ENCODE assay signal across 9 mouse cellular contexts in the genomic region with DNA sequence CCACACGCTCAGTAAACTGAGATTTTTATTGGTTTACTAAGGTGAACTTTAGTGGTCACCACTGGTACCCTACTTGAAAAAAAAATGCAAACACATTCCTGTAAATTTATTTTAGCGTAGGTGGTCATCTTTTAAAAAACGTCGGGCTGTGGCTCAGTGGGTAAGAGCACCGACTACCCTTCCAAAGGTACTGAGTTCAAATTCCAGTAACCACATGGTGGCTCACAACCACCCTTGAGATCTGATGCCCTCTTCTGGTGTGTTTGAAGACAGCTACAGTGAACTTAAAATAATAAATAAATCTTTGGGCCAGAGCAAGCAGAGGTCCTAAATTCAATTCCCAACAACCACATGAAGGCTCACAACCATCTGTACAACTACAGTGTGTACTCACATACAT. TPM values are rescaled to one million over a fixed set of nuclear protein-coding genes. Genes with fewer than 3 reads are reported as not detected.
DNase-seq lines count a peak whose midpoint lies in the region; ATAC-seq and TF ChIP-seq lines count a peak whose summit lies in the region.
"Not testable (repeated sequence)": the region's sequence is repeated elsewhere in the genome, so short reads cannot be mapped to it uniquely, and the experiment has no call there.
"Had no signal": no experiment of that assay in that cellular context is flagged by ENCODE, and none has a peak within 500 bp of the region (broad histone marks: within the 10 kb centered on the region; RNA-seq: fewer than 3 reads in every experiment).

No protein-coding gene starts in this region.

- peaks cover 38% of the 10 kb centered on the region for H3K36me3 ChIP-seq in forebrain, embryonic 12.5 days (replicated peaks)
- H3K36me3 ChIP-seq in heart, embryonic 15.5 days = peaks cover 19% of the 10 kb centered on the region
- not testable (repeated sequence) for H3K36me3 ChIP-seq in intestine, embryonic 16.5 days (ENCODE audit: control insufficient read depth, insufficient read depth, low read length)
- H3K36me3 ChIP-seq in limb, embryonic 14.5 days (ENCODE audit: control insufficient read depth, insufficient read depth, low read length) = peaks cover 38% of the 10 kb centered on the region
- H3K36me3 ChIP-seq in lung, postnatal 0 days (ENCODE audit: insufficient read depth, low read length) = peaks cover 11% of the 10 kb centered on the region; the same call in 1 of the 2 replicates
- H3K36me3 ChIP-seq in neural tube, embryonic 12.5 days = peaks cover 36% of the 10 kb centered on the region

- peak overlapping the region; percentile 89 for H3K9ac ChIP-seq in forebrain, embryonic 12.5 days
- H3K9ac ChIP-seq in heart, embryonic 15.5 days = peak overlapping the region; percentile 92
- peak overlapping the region; percentile 96 for H3K9ac ChIP-seq in intestine, embryonic 16.5 days (ENCODE audit: low read depth, low read length)
- H3K9ac ChIP-seq in limb, embryonic 14.5 days (ENCODE audit: low read depth, low read length, severe bottlenecking) = peak overlapping the region; percentile 93
- peak overlapping the region; percentile 95 for H3K9ac ChIP-seq in lung, postnatal 0 days (replicated peaks; ENCODE audit: low read depth)
- H3K9ac ChIP-seq in neural tube, embryonic 12.5 days = peak overlapping the region; percentile 83

- WGBS in forebrain, embryonic 12.5 days = 72% methylated on average over 5 of the region's 5 CpGs
- 56% methylated on average over 5 of the region's 5 CpGs for WGBS in heart, embryonic 15.5 days
- 59% methylated on average over 5 of the region's 5 CpGs for WGBS in intestine, embryonic 16.5 days
- WGBS in limb, embryonic 14.5 days = 67% methylated on average over 5 of the region's 5 CpGs
- WGBS in lung, postnatal 0 days = 55% methylated on average over 5 of the region's 5 CpGs
- 60% methylated on average over 5 of the region's 5 CpGs for WGBS in neural tube, embryonic 12.5 days

- not testable (repeated sequence) for TF ChIP-seq POLR2A in limb, embryonic 14.5 days (IDR thresholded peaks at IDR 0.05; ENCODE audit: borderline replicate concordance, extremely low read depth, insufficient read depth, insufficient read length)

- not testable (repeated sequence) for H3K27me3 ChIP-seq in forebrain, embryonic 12.5 days; heart, embryonic 15.5 days; intestine, embryonic 16.5 days (replicated peaks; ENCODE audit: control insufficient read depth, insufficient read depth, low read length); limb, embryonic 14.5 days (ENCODE audit: control insufficient read depth, insufficient read depth, low read length); lung, postnatal 0 days (replicated peaks; ENCODE audit: insufficient read depth, low read length); neural tube, embryonic 12.5 days (replicated peaks)

- not testable (repeated sequence) for H3K27ac ChIP-seq in brown adipose tissue, adult 24 weeks (replicated peaks; ENCODE audit: low read depth, low read length); forebrain, embryonic 12.5 days; intestine, embryonic 16.5 days (ENCODE audit: low read length); limb, embryonic 14.5 days (replicated peaks; ENCODE audit: low read depth, low read length); lung, postnatal 0 days (ENCODE audit: low read length); neural tube, embryonic 12.5 days
- peak overlapping the region; percentile 90; the same call in 1 of the 2 replicates for H3K27ac ChIP-seq in heart, embryonic 15.5 days

- not testable (repeated sequence) for ATAC-seq in forebrain, embryonic 12.5 days (ENCODE audit: low FRiP score); heart, embryonic 15.5 days (replicated peaks; ENCODE audit: insufficient number of reproducible peaks, insufficient read depth, low FRiP score, low read depth); intestine, embryonic 16.5 days; limb, embryonic 14.5 days (ENCODE audit: low FRiP score, low read depth); lung, postnatal 0 days; neural tube, embryonic 12.5 days (ENCODE audit: low FRiP score, low read depth)

- TF ChIP-seq CTCF in lung, postnatal 0 days (IDR thresholded peaks at IDR 0.05) = peak; percentile 39

- TF ChIP-seq EP300 in lung, postnatal 0 days (IDR thresholded peaks at IDR 0.05) = not testable (repeated sequence)

- not testable (repeated sequence) for H3K9me3 ChIP-seq in forebrain, embryonic 12.5 days; heart, embryonic 15.5 days (replicated peaks); intestine, embryonic 16.5 days (ENCODE audit: control insufficient read depth, low read length); limb, embryonic 14.5 days (ENCODE audit: control insufficient read depth, low read length); lung, postnatal 0 days (ENCODE audit: low read length); neural tube, embryonic 12.5 days

- DNase-seq in limb, embryonic 14.5 days (ENCODE audit: low spot score); lung, postnatal 0 days (ENCODE audit: low spot score): not testable (repeated sequence)

- peak overlapping the region; percentile 97 for H3K4me3 ChIP-seq in brown adipose tissue, adult 24 weeks (ENCODE audit: insufficient read depth, low read depth, low read length)
- H3K4me3 ChIP-seq in forebrain, embryonic 12.5 days (replicated peaks) = peak overlapping the region; percentile 87
- peak overlapping the region; percentile 89 for H3K4me3 ChIP-seq in heart, embryonic 15.5 days
- peak overlapping the region; percentile 89 for H3K4me3 ChIP-seq in intestine, embryonic 16.5 days (ENCODE audit: low read length)
- peak overlapping the region; percentile 90 for H3K4me3 ChIP-seq in limb, embryonic 14.5 days (replicated peaks; ENCODE audit: low read length)
- H3K4me3 ChIP-seq in lung, postnatal 0 days (ENCODE audit: low read depth, low read length) = peak overlapping the region; percentile 76
- H3K4me3 ChIP-seq in neural tube, embryonic 12.5 days = peak overlapping the region; percentile 80

- H3K4me2 ChIP-seq in forebrain, embryonic 12.5 days = peak overlapping the region; percentile 70
- peak overlapping the region; percentile 64 for H3K4me2 ChIP-seq in heart, embryonic 15.5 days
- peak overlapping the region; percentile 57 for H3K4me2 ChIP-seq in intestine, embryonic 16.5 days (ENCODE audit: low read depth, low read length)
- H3K4me2 ChIP-seq in limb, embryonic 14.5 days (replicated peaks; ENCODE audit: low read depth, low read length, severe bottlenecking) = peak overlapping the region; percentile 47
- peak overlapping the region; percentile 64 for H3K4me2 ChIP-seq in lung, postnatal 0 days (replicated peaks; ENCODE audit: low read depth, low read length)
- H3K4me2 ChIP-seq in neural tube, embryonic 12.5 days (replicated peaks) = peak overlapping the region; percentile 94

- H3K4me1 ChIP-seq in brown adipose tissue, adult 24 weeks (ENCODE audit: control insufficient read depth, insufficient read depth, insufficient read length, low read length) = not testable (repeated sequence)
- H3K4me1 ChIP-seq in forebrain, embryonic 12.5 days = peaks cover 43% of the 10 kb centered on the region
- peaks cover 30% of the 10 kb centered on the region for H3K4me1 ChIP-seq in heart, embryonic 15.5 days (replicated peaks)
- H3K4me1 ChIP-seq in intestine, embryonic 16.5 days (ENCODE audit: control insufficient read depth, insufficient read depth, low read length) = peaks cover 19% of the 10 kb centered on the region
- peaks cover 21% of the 10 kb centered on the region for H3K4me1 ChIP-seq in limb, embryonic 14.5 days (ENCODE audit: control insufficient read depth, insufficient read depth, low read length)
- peaks cover 10% of the 10 kb centered on the region; the same call in 1 of the 2 replicates for H3K4me1 ChIP-seq in lung, postnatal 0 days (ENCODE audit: insufficient read depth, low read depth, low read length)
- peaks cover 33% of the 10 kb centered on the region for H3K4me1 ChIP-seq in neural tube, embryonic 12.5 days

RNA-seq across cellular contexts. Expression of gene Rps2, which starts 1.0 kb away (rescaled TPM):
- polyA plus RNA-seq in brown adipose tissue, adult 24 weeks (2012; ENCODE audit: insufficient read depth, insufficient read length, missing spikeins) = 608 and 619 TPM in 2 replicates
- 946 and 1,025 TPM in 2 replicates for polyA plus RNA-seq in forebrain, embryonic 12.5 days (2016; fragmentation: Nextera tagmentation; extraction: Ambion mirVana)
- polyA plus RNA-seq in heart, embryonic 15.5 days (2015; fragmentation: Nextera tagmentation; extraction: Ambion mirVana) = 770 and 917 TPM in 2 replicates
- polyA plus RNA-seq in intestine, embryonic 16.5 days (2015; fragmentation: Nextera tagmentation; extraction: Ambion mirVana) = 1,425 and 1,515 TPM in 2 replicates
- polyA plus RNA-seq in limb, embryonic 14.5 days (2012; rRNA removed) = 2,709 and 3,185 TPM in 2 replicates
- 1,651 and 1,722 TPM in 2 replicates for polyA plus RNA-seq in limb, embryonic 14.5 days (2014; fragmentation: Nextera tagmentation; extraction: Ambion mirVana)
- polyA plus RNA-seq in lung, postnatal 0 days (2015; fragmentation: Nextera tagmentation; extraction: Ambion mirVana) = 755 and 834 TPM in 2 replicates
- 826 and 871 TPM in 2 replicates for polyA plus RNA-seq in neural tube, embryonic 12.5 days (2016; fragmentation: Nextera tagmentation; extraction: Ambion mirVana)

RNA-seq across cellular contexts. Expression of gene Rnf151, which starts 1.1 kb away (rescaled TPM):
- polyA plus RNA-seq in brown adipose tissue, adult 24 weeks (2012; ENCODE audit: insufficient read depth, insufficient read length, missing spikeins) = not detected in 2 replicates
- 0.29 TPM in 1 of 2 replicates, not detected in the other for polyA plus RNA-seq in forebrain, embryonic 12.5 days (2016; fragmentation: Nextera tagmentation; extraction: Ambion mirVana)
- polyA plus RNA-seq in heart, embryonic 15.5 days (2015; fragmentation: Nextera tagmentation; extraction: Ambion mirVana) = 0.13 TPM in 1 of 2 replicates, not detected in the other
- polyA plus RNA-seq in intestine, embryonic 16.5 days (2015; fragmentation: Nextera tagmentation; extraction: Ambion mirVana) = 0.15 TPM in 1 of 2 replicates, not detected in the other
- 0.85 and 0.98 TPM in 2 replicates for polyA plus RNA-seq in limb, embryonic 14.5 days (2012; rRNA removed)
- polyA plus RNA-seq in limb, embryonic 14.5 days (2014; fragmentation: Nextera tagmentation; extraction: Ambion mirVana) = 0.19 and 0.40 TPM in 2 replicates
- not detected in 2 replicates for polyA plus RNA-seq in lung, postnatal 0 days (2015; fragmentation: Nextera tagmentation; extraction: Ambion mirVana)
- not detected in 2 replicates for polyA plus RNA-seq in neural tube, embryonic 12.5 days (2016; fragmentation: Nextera tagmentation; extraction: Ambion mirVana)
- polyA plus RNA-seq: inflammation-experienced regulatory T-cells, adult 6 months had no signal

RNA-seq across cellular contexts. Expression of gene Ndufb10, which starts 5.3 kb away (rescaled TPM):
- polyA plus RNA-seq in brown adipose tissue, adult 24 weeks (2012; ENCODE audit: insufficient read depth, insufficient read length, missing spikeins) = 1,098 and 1,103 TPM in 2 replicates
- 195 and 201 TPM in 2 replicates for polyA plus RNA-seq in forebrain, embryonic 12.5 days (2016; fragmentation: Nextera tagmentation; extraction: Ambion mirVana)
- polyA plus RNA-seq in heart, embryonic 15.5 days (2015; fragmentation: Nextera tagmentation; extraction: Ambion mirVana) = 410 and 528 TPM in 2 replicates
- 376 and 382 TPM in 2 replicates for polyA plus RNA-seq in intestine, embryonic 16.5 days (2015; fragmentation: Nextera tagmentation; extraction: Ambion mirVana)
- 178 and 192 TPM in 2 replicates for polyA plus RNA-seq in limb, embryonic 14.5 days (2012; rRNA removed)
- polyA plus RNA-seq in limb, embryonic 14.5 days (2014; fragmentation: Nextera tagmentation; extraction: Ambion mirVana) = 235 and 237 TPM in 2 replicates
- 205 and 206 TPM in 2 replicates for polyA plus RNA-seq in lung, postnatal 0 days (2015; fragmentation: Nextera tagmentation; extraction: Ambion mirVana)
- 230 and 240 TPM in 2 replicates for polyA plus RNA-seq in neural tube, embryonic 12.5 days (2016; fragmentation: Nextera tagmentation; extraction: Ambion mirVana)

RNA-seq across cellular contexts. Expression of gene Rpl3l, which starts 8.7 kb away (rescaled TPM):
- polyA plus RNA-seq in brown adipose tissue, adult 24 weeks (2012; ENCODE audit: insufficient read depth, insufficient read length, missing spikeins) = 4.8 and 10.7 TPM in 2 replicates
- polyA plus RNA-seq in forebrain, embryonic 12.5 days (2016; fragmentation: Nextera tagmentation; extraction: Ambion mirVana) = not detected in 2 replicates
- 1.4 and 1.6 TPM in 2 replicates for polyA plus RNA-seq in heart, embryonic 15.5 days (2015; fragmentation: Nextera tagmentation; extraction: Ambion mirVana)
- not detected in 2 replicates for polyA plus RNA-seq in intestine, embryonic 16.5 days (2015; fragmentation: Nextera tagmentation; extraction: Ambion mirVana)
- not detected in 2 replicates for polyA plus RNA-seq in limb, embryonic 14.5 days (2012; rRNA removed)
- polyA plus RNA-seq in limb, embryonic 14.5 days (2014; fragmentation: Nextera tagmentation; extraction: Ambion mirVana) = 0.19 TPM in 1 of 2 replicates, not detected in the other
- 0.19 and 0.31 TPM in 2 replicates for polyA plus RNA-seq in lung, postnatal 0 days (2015; fragmentation: Nextera tagmentation; extraction: Ambion mirVana)
- not detected in 2 replicates for polyA plus RNA-seq in neural tube, embryonic 12.5 days (2016; fragmentation: Nextera tagmentation; extraction: Ambion mirVana)
- polyA plus RNA-seq: adrenal gland, adult 2 months; inflammation-experienced regulatory T-cells, adult 6 months had no signal

RNA-seq across cellular contexts. Expression of gene Tbl3, which starts 11.5 kb away (rescaled TPM):
- 19.9 TPM in 2 replicates for polyA plus RNA-seq in brown adipose tissue, adult 24 weeks (2012; ENCODE audit: insufficient read depth, insufficient read length, missing spikeins)
- polyA plus RNA-seq in forebrain, embryonic 12.5 days (2016; fragmentation: Nextera tagmentation; extraction: Ambion mirVana) = 94.7 and 98.0 TPM in 2 replicates
- 34.4 and 50.9 TPM in 2 replicates for polyA plus RNA-seq in heart, embryonic 15.5 days (2015; fragmentation: Nextera tagmentation; extraction: Ambion mirVana)
- polyA plus RNA-seq in intestine, embryonic 16.5 days (2015; fragmentation: Nextera tagmentation; extraction: Ambion mirVana) = 63.5 and 68.4 TPM in 2 replicates
- 62.1 and 72.1 TPM in 2 replicates for polyA plus RNA-seq in limb, embryonic 14.5 days (2012; rRNA removed)
- 62.8 and 73.9 TPM in 2 replicates for polyA plus RNA-seq in limb, embryonic 14.5 days (2014; fragmentation: Nextera tagmentation; extraction: Ambion mirVana)
- polyA plus RNA-seq in lung, postnatal 0 days (2015; fragmentation: Nextera tagmentation; extraction: Ambion mirVana) = 26.8 and 33.4 TPM in 2 replicates
- polyA plus RNA-seq in neural tube, embryonic 12.5 days (2016; fragmentation: Nextera tagmentation; extraction: Ambion mirVana) = 91.5 and 95.3 TPM in 2 replicates
